Mouse (Mus musculus) G1E (cell line): Measurements from ENCODE around the gene Bbs12. TPM values are rescaled to one million over a fixed set of nuclear protein-coding genes. Genes with fewer than 3 reads are reported as not detected.
A peak's percentile ranks its signal among the peaks of the same experiment; 100 is the strongest.

ENCODE experiments used
- ATAC-seq: 2 replicates; pipeline ENCODE4 v1.8.0; 2016; ENCODE audit warnings: mild to moderate bottlenecking; ENCODE audit not compliant: insufficient number of reproducible peaks, poor library complexity, low FRiP score, severe bottlenecking; ENCODE audit errors: extremely low read depth
- DNase-seq: peaks from one replicate; pipeline ENCODE4 v3.0.0; 2012; ENCODE audit warnings: low spot score
- H3K27me3 ChIP-seq: 2 replicates; pipeline ENCODE4 v1.6.1; 2012; ENCODE audit warnings: mild to moderate bottlenecking, low read length, inconsistent platforms; ENCODE audit not compliant: insufficient read depth
- H3K36me3 ChIP-seq: replicated peaks from 2 replicates; pipeline ENCODE3; 2012; ENCODE audit warnings: mild to moderate bottlenecking, inconsistent platforms
- H3K4me1 ChIP-seq: 2 replicates; pipeline ENCODE4 v1.6.1; 2012; ENCODE audit warnings: low read depth, low read length, inconsistent platforms, mixed read lengths; ENCODE audit not compliant: insufficient read depth
- H3K4me3 ChIP-seq: 2 replicates; pipeline ENCODE4 v1.5.1; 2012; ENCODE audit warnings: low read depth, mild to moderate bottlenecking, inconsistent platforms, low read length, moderate library complexity, mixed read lengths
- H3K9me3 ChIP-seq: replicated peaks from 2 replicates; pipeline ENCODE4 v1.6.1; 2012; ENCODE audit warnings: inconsistent platforms
- CTCF ChIP-seq: IDR thresholded peaks from 2 replicates; pipeline ENCODE4 v1.5.1; 2012; ENCODE audit warnings: low read depth, low read length, inconsistent platforms, mixed read lengths
- GATA1 ChIP-seq: IDR thresholded peaks from 2 replicates; pipeline ENCODE4 v1.6.1; 2012; ENCODE audit warnings: borderline replicate concordance, low read length, inconsistent platforms, mixed read lengths
- GATA2 ChIP-seq: IDR thresholded peaks from 2 replicates; pipeline ENCODE4 v1.6.1; 2012; ENCODE audit warnings: low read depth, low read length, inconsistent platforms, borderline replicate concordance
- POLR2AphosphoS5 ChIP-seq: IDR thresholded peaks from 2 replicates; pipeline ENCODE4 v1.6.1; 2012; ENCODE audit warnings: low read depth, low read length, inconsistent platforms; ENCODE audit not compliant: insufficient replicate concordance
- TAL1 ChIP-seq: conservative IDR thresholded peaks from 2 replicates; pipeline ENCODE4 v1.6.1; 2012; ENCODE audit warnings: low read depth, low read length, inconsistent platforms, mixed read lengths
- polyA plus RNA-seq: library from polyadenylated mRNA; stranded (reverse); fragments of >175 nt; gene quantifications from 2 replicates; pipeline ENCODE4 v1.2.3, GENCODE M21; 2012
- total RNA-seq, 2 experiments: library from RNA; stranded (forward) in 1 of 2; stranded (reverse) in 1 of 2; fragments of 200-1000 nt in 1 of 2; fragments of >200 nt in 1 of 2; fragmentation: Nextera tagmentation in 1 of 2; gene quantifications; 2 replicates each; pipeline ENCODE4 v1.2.3; 2014 to 2017

Bbs12 gene
- total RNA-seq (2014; fragmentation: Nextera tagmentation), result 26.5 and 27.3 TPM in 2 replicates
- 25.3 and 31.6 TPM in 2 replicates for total RNA-seq (2017)
- 0.51 and 0.52 TPM in 2 replicates for polyA plus RNA-seq

- H3K4me3 ChIP-seq, result peak within 1 kb of the TSS; percentile 82
- H3K27me3 ChIP-seq, result no peaks in the 10 kb centered on the region
- TF ChIP-seq TAL1, result no peak
- TF ChIP-seq CTCF, result no peak
- TF ChIP-seq GATA2, result no peak
- no peak for TF ChIP-seq GATA1
- no peak for TF ChIP-seq POLR2AphosphoS5
- DNase-seq (peak; percentile 84), ATAC-seq (peak; percentile 91)
- peaks cover 12% of the 10 kb centered on the region for H3K36me3 ChIP-seq
- no peaks in the 10 kb centered on the region for H3K9me3 ChIP-seq
- H3K4me1 ChIP-seq, result peaks cover 35% of the 10 kb centered on the region
These were observed at the start of gene Bbs12, which contains the start of gene Cetn4 for GRCm38 (mm10) chr3:37312370-37312941. Gene Bbs12, plus strand, starts transcription at chr3:37312554. Gene Cetn4, minus strand, starts transcription at chr3:37312708.

DNA sequence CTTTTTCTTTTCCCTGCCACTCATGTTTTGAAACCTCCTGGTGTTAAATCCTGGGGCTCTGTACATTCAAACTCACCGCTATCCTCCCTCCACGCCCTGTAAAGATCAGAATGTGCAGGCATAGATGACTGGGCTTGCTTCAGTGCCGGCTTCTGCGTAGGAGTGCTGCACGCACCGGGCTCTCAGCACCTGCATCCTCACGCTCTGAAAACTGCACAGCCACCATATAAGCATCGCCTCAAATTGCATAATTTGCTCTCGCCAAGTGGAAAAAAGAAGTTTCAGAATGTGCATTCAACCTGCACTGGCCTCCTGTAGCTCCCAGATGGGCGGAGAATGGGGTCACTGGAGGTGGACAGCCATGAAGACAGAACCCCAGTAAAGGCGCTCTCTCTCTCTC, 44.0 kb upstream of the Bbs12 start:
- Histone ChIP-seq H3K4me3 (no peak overlapping the region), H3K36me3 (no peaks in the 10 kb centered on the region), H3K4me1 (peaks cover 17% of the 10 kb centered on the region), H3K27me3 (peaks cover 29% of the 10 kb centered on the region), H3K9me3 (no peaks in the 10 kb centered on the region)
- DNase-seq, result no peak
- TF ChIP-seq GATA2, result no peak
- no peak for TF ChIP-seq TAL1
- TF ChIP-seq GATA1, result no peak
- no peak for TF ChIP-seq POLR2AphosphoS5
- TF ChIP-seq CTCF, result no peak
- ATAC-seq, result no peak

DNA sequence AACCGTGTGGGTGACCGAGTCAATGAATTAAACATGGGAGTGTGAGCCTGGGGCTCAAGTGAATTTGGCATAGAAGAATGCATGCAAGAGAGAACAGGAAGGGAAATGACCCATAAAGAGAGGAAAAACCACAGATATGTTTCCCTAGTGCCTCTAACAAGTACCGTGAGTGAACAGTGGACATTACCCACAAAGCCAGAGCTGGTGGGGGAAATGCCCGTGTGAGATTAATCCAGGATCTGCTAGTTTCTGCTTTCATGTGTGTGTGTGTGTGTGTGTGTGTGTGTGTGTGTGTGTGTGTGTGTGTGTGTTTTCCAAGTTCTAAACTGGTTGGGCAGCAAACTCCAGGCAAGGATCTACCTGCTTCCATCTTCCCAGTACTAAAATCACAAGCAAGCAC, 42.4 kb upstream of the Bbs12 start:
- no peaks in the 10 kb centered on the region for H3K36me3 ChIP-seq
- H3K27me3 ChIP-seq, result peaks cover 21% of the 10 kb centered on the region
- no peaks in the 10 kb centered on the region for H3K9me3 ChIP-seq
- TF ChIP-seq GATA2, result no peak
- no peak for TF ChIP-seq POLR2AphosphoS5
- no peak for TF ChIP-seq CTCF
- TF ChIP-seq GATA1, result no peak
- TF ChIP-seq TAL1, result no peak
- H3K4me3 ChIP-seq, result no peak overlapping the region
- DNase-seq (no peak), ATAC-seq (no peak)
- H3K4me1 ChIP-seq, result peaks cover 31% of the 10 kb centered on the region

DNA sequence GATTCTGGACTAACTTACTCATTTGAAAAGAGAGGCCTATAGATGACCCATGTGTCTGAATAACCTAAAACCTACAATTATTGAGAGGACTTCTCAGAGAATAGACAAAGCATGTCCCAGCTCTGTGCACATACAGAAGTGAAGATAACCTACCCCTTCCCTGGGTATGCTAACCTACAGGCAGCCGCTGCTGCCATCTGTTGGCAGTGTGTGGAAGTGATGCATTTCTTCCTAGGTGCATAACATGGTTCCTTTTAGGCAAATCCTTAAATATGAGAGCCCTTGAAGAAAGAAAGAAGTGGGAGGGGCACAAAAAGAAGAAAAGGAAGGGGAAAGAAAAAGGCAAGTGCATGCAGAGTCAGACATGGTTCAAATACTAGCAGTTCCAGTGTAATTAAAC, 41.1 kb upstream of the Bbs12 start:
- no peak for ATAC-seq
- no peak overlapping the region for H3K4me3 ChIP-seq

DNA sequence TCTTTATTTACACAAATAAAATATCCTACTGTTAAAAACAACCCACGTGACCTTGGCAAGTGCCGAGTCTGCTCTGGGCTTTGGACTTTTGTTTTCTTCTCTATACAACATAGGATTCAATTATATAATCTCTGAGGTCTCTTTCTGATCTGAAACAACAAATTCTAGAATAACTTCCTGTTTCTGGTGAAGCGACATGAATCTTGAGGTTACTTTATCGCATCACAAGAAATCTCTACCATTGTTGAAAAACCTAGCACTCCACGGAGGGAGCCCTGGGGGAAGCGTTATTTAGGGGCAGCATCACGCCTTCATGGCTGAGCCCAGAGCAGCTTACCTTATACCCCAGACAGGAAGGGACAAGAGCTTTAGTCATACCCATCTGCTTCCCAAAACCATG, 39.3 kb upstream of the Bbs12 start:
- DNase-seq, result no peak
- H3K27me3 ChIP-seq, result peaks cover 9% of the 10 kb centered on the region
- no peak for ATAC-seq
- no peaks in the 10 kb centered on the region for H3K36me3 ChIP-seq
- H3K9me3 ChIP-seq, result no peaks in the 10 kb centered on the region
- no peak overlapping the region for H3K4me3 ChIP-seq
- peaks cover 44% of the 10 kb centered on the region for H3K4me1 ChIP-seq
- no peak for TF ChIP-seq TAL1

More for the DNA sequence above, 41.1 kb upstream of the Bbs12 start:
- Histone ChIP-seq H3K27me3 (peaks cover 12% of the 10 kb centered on the region), H3K36me3 (no peaks in the 10 kb centered on the region), H3K9me3 (no peaks in the 10 kb centered on the region), H3K4me1 (peaks cover 38% of the 10 kb centered on the region)
- DNase-seq, result peak; percentile 28
- TF ChIP-seq TAL1 (no peak), GATA2 (no peak), GATA1 (no peak), CTCF (peak; percentile 86), POLR2AphosphoS5 (no peak)

- H3K36me3 ChIP-seq, result no peaks in the 10 kb centered on the region
- H3K4me3 ChIP-seq, result no peak overlapping the region; the same call in 1 of the 2 replicates
- DNase-seq, result no peak
- H3K4me1 ChIP-seq, result peaks cover 49% of the 10 kb centered on the region
- ATAC-seq, result peak; percentile 87
- no peaks in the 10 kb centered on the region for H3K9me3 ChIP-seq
- TF ChIP-seq CTCF, result no peak
- peak; percentile 79 for TF ChIP-seq TAL1
- no peak for TF ChIP-seq GATA2
- no peaks in the 10 kb centered on the region; the same call in 1 of the 2 replicates for H3K27me3 ChIP-seq
These were observed 37.7 kb upstream of the Bbs12 start for GRCm38 (mm10) chr3:37274661-37275060.

GRCm38 (mm10) chr3:37280221-37280620, 32.1 kb upstream of the Bbs12 start:
- no peak for ATAC-seq
- Histone ChIP-seq H3K36me3 (no peaks in the 10 kb centered on the region), H3K9me3 (no peaks in the 10 kb centered on the region), H3K4me1 (peaks cover 47% of the 10 kb centered on the region), H3K27me3 (no peaks in the 10 kb centered on the region), H3K4me3 (no peak overlapping the region)
- TF ChIP-seq POLR2AphosphoS5 (no peak), GATA1 (no peak), CTCF (no peak), TAL1 (no peak), GATA2 (no peak)
- no peak for DNase-seq
